Mouse (Mus musculus): Measurements from ENCODE around the gene Lurap1. TPM values are rescaled to one million over a fixed set of nuclear protein-coding genes. Genes with fewer than 3 reads are reported as not detected.

The Lurap1 gene
- polyA plus RNA-seq, 1 experiment: 0.81 TPM

- Histone ChIP-seq H3K36me3 (ENCODE audit: control insufficient read depth, insufficient read depth, low read length) (no peaks in the 10 kb centered on the region), H3K27me3 (ENCODE audit: control insufficient read depth, insufficient read depth, low read length) (no peaks in the 10 kb centered on the region; the same call in 1 of the 2 replicates), H3K27ac (ENCODE audit: insufficient read depth, low read length) (0 out of 2 replicates have a peak overlapping the region, but pooled peaks have one; percentile 27), H3K4me1 (ENCODE audit: control insufficient read depth, insufficient read depth, insufficient read length) (peaks cover 4% of the 10 kb centered on the region; the same call in 1 of the 2 replicates), H3K4me3 (ENCODE audit: extremely low read depth, insufficient read depth, insufficient read length) (no peak overlapping the region)
- peak; percentile 30 to 50 for DNase-seq (ENCODE audit: low read depth in 1 of 2, low spot score in 2 of 2)
- no peak for TF ChIP-seq CTCF (IDR thresholded peaks at IDR 0.05; ENCODE audit: extremely low read depth, insufficient read depth, insufficient read length, insufficient replicate concordance)
- TF ChIP-seq POLR2A (IDR thresholded peaks at IDR 0.05; ENCODE audit: low read depth, low read length): no peak
- WGBS: 54% methylated on average over 13 of the region's 13 CpGs
Measured at GRCm38 (mm10) chr4:116137421-116137996, 13.6 kb downstream of the Lurap1 start.

DNA sequence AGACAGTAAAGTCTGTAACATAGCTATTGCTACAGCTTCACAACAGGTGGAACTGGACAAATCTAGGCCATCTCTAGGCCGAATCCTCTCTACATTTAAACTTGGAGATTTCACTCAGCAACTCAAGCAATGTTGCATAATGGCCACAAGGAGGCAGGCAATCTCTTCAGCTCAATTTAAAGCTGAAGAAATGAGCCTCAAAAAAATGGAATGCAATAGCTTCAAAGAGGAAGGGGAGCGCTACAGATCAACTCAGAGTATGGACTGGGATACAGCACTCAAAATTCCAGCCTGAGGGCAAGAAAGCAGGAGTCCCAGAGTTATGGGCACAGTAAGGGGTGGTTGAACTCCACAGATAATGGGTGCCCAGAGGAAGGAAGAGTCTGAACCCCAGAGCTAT is 16.1 kb downstream of the Lurap1 start:
- Histone ChIP-seq H3K4me1 (ENCODE audit: control insufficient read depth, insufficient read depth, insufficient read length) (peaks cover 4% of the 10 kb centered on the region; the same call in 1 of the 2 replicates), H3K27me3 (ENCODE audit: control insufficient read depth, insufficient read depth, low read length) (no peaks in the 10 kb centered on the region), H3K27ac (ENCODE audit: insufficient read depth, low read length) (no peak overlapping the region), H3K4me3 (ENCODE audit: extremely low read depth, insufficient read depth, insufficient read length) (no peak overlapping the region), H3K36me3 (ENCODE audit: control insufficient read depth, insufficient read depth, low read length) (no peaks in the 10 kb centered on the region)
- no peak for TF ChIP-seq POLR2A (IDR thresholded peaks at IDR 0.05; ENCODE audit: low read depth, low read length)
- TF ChIP-seq CTCF (IDR thresholded peaks at IDR 0.05; ENCODE audit: extremely low read depth, insufficient read depth, insufficient read length, insufficient replicate concordance): peak; percentile 18; the same call in 1 of the 2 replicates
- no peak for DNase-seq (ENCODE audit: low read depth in 1 of 2, low spot score in 2 of 2)
- WGBS: 44% methylated on average over 2 of the region's 2 CpGs

GRCm38 (mm10) chr4:116133126-116133525 is 18.0 kb downstream of the Lurap1 start:
- whole genome bisulfite sequencing: 49% methylated on average over 4 of the region's 4 CpGs

GRCm38 (mm10) chr4:116127956-116128355 is 23.2 kb downstream of the Lurap1 start:
- TF ChIP-seq CTCF (IDR thresholded peaks at IDR 0.05; ENCODE audit: extremely low read depth, insufficient read depth, insufficient read length, insufficient replicate concordance) (no peak), POLR2A (IDR thresholded peaks at IDR 0.05; ENCODE audit: low read depth, low read length) (no peak)

More at GRCm38 (mm10) chr4:116133126-116133525, 18.0 kb downstream of the Lurap1 start:
- Histone ChIP-seq H3K4me1 (ENCODE audit: control insufficient read depth, insufficient read depth, insufficient read length) (peaks cover 4% of the 10 kb centered on the region; the same call in 1 of the 2 replicates), H3K27ac (ENCODE audit: insufficient read depth, low read length) (no peak overlapping the region), H3K36me3 (ENCODE audit: control insufficient read depth, insufficient read depth, low read length) (no peaks in the 10 kb centered on the region), H3K4me3 (ENCODE audit: extremely low read depth, insufficient read depth, insufficient read length) (no peak overlapping the region), H3K27me3 (ENCODE audit: control insufficient read depth, insufficient read depth, low read length) (no peaks in the 10 kb centered on the region)
- DNase-seq (ENCODE audit: low read depth in 1 of 2, low spot score in 2 of 2): no peak
- TF ChIP-seq CTCF (IDR thresholded peaks at IDR 0.05; ENCODE audit: extremely low read depth, insufficient read depth, insufficient read length, insufficient replicate concordance) (no peak), POLR2A (IDR thresholded peaks at IDR 0.05; ENCODE audit: low read depth, low read length) (no peak)

GRCm38 (mm10) chr4:116125803-116126386 is 25.2 kb downstream of the Lurap1 start:
- Histone ChIP-seq H3K36me3 (ENCODE audit: control insufficient read depth, insufficient read depth, low read length) (no peaks in the 10 kb centered on the region), H3K27ac (ENCODE audit: insufficient read depth, low read length) (no peak overlapping the region), H3K4me1 (ENCODE audit: control insufficient read depth, insufficient read depth, insufficient read length) (peaks cover 6% of the 10 kb centered on the region; the same call in 1 of the 2 replicates), H3K4me3 (ENCODE audit: extremely low read depth, insufficient read depth, insufficient read length) (no peak overlapping the region), H3K27me3 (ENCODE audit: control insufficient read depth, insufficient read depth, low read length) (no peaks in the 10 kb centered on the region)
- TF ChIP-seq POLR2A (IDR thresholded peaks at IDR 0.05; ENCODE audit: low read depth, low read length) (no peak), CTCF (IDR thresholded peaks at IDR 0.05; ENCODE audit: extremely low read depth, insufficient read depth, insufficient read length, insufficient replicate concordance) (no peak)
- WGBS: 87% methylated on average over 4 of the region's 4 CpGs
- DNase-seq (ENCODE audit: low read depth in 1 of 2, low spot score in 2 of 2): no peak

More at GRCm38 (mm10) chr4:116127956-116128355, 23.2 kb downstream of the Lurap1 start:
- H3K27me3 ChIP-seq (ENCODE audit: control insufficient read depth, insufficient read depth, low read length): no peaks in the 10 kb centered on the region
- no peak overlapping the region for H3K27ac ChIP-seq (ENCODE audit: insufficient read depth, low read length)
- H3K36me3 ChIP-seq (ENCODE audit: control insufficient read depth, insufficient read depth, low read length): no peaks in the 10 kb centered on the region
- no peak for DNase-seq (ENCODE audit: low read depth in 1 of 2, low spot score in 2 of 2)
- WGBS: 90% methylated on average over 6 of the region's 6 CpGs
- H3K4me1 ChIP-seq (ENCODE audit: control insufficient read depth, insufficient read depth, insufficient read length): peaks cover 3% of the 10 kb centered on the region; the same call in 1 of the 2 replicates
- H3K4me3 ChIP-seq (ENCODE audit: extremely low read depth, insufficient read depth, insufficient read length): no peak overlapping the region

DNA sequence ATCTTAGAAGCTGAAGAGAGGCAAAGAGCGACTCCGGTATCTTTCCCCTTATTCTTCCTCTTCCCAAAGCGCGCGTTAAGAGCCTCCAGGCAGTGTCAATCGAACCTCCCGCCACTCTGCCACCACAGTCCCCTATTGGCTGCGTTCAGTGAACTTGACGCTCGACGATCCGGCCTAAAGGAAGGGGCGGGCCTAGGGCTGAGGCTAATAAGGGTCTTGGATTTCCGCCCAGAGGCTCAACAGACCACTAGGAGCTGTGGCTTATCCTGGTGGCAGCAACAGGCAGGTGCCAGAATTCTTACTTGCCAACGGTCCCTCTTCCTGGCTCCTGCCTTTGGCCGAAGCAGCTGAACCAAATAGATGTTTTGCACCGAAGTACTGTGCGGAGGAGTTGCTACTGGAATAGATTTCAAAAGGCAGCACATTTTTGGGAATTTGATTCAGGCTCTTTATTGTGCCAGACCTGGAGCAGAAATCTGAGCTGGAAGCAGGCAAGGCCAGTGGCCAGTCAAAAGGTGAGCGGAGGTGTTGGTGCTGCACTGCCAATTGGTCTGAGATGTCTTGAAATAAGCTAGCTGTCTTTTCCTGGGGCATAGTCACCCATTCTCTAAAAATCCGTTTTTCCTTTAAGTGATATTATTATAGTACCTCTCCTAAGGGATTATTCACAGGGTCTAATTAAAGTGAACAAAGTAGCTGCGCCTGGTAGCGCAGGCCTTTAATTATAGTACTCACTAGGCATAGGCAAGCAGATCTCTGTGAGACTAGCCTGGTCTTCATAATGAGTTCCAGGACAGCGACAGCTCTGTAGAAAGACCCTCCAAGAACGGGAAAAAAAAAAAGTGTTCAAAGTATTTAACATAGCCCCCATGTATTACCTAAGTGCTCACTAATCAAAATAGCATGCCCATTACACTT is 27.3 kb downstream of the Lurap1 start, which contains the start of the genes Rad54l and Pomgnt1:
TSS of gene Rad54l (minus strand) at position 89 of the 918 bp plus-strand sequence.
TSS of gene Pomgnt1 (plus strand) at position 239 of the 918 bp plus-strand sequence.
- Histone ChIP-seq H3K27me3 (ENCODE audit: control insufficient read depth, insufficient read depth, low read length) (no peaks in the 10 kb centered on the region), H3K36me3 (ENCODE audit: control insufficient read depth, insufficient read depth, low read length) (no peaks in the 10 kb centered on the region), H3K4me3 (ENCODE audit: extremely low read depth, insufficient read depth, insufficient read length) (peak within 1 kb of the TSS; percentile 87), H3K27ac (ENCODE audit: insufficient read depth, low read length) (no peak within 1 kb of the TSS), H3K4me1 (ENCODE audit: control insufficient read depth, insufficient read depth, insufficient read length) (peaks cover 6% of the 10 kb centered on the region; the same call in 1 of the 2 replicates)
- WGBS: 5% methylated on average over 24 of the region's 24 CpGs
- peak; percentile 54 to 72 for DNase-seq (ENCODE audit: low read depth in 1 of 2, low spot score in 2 of 2)
- TF ChIP-seq CTCF (IDR thresholded peaks at IDR 0.05; ENCODE audit: extremely low read depth, insufficient read depth, insufficient read length, insufficient replicate concordance) (no peak), POLR2A (IDR thresholded peaks at IDR 0.05; ENCODE audit: low read depth, low read length) (no peak)
